Mouse (Mus musculus): ENCODE data around the gene Mal. TPM values are rescaled to one million over a fixed set of nuclear protein-coding genes. Genes with fewer than 3 reads are reported as not detected.
"Not testable (repeated sequence)": the region's sequence is repeated elsewhere in the genome, so short reads cannot be mapped to it uniquely, and the experiment has no call there.

Gene Mal
- polyA plus RNA-seq, 1 experiment: not detected

GRCm38 (mm10) chr2:127627354-127627753 lies 29.1 kb downstream of the Mal start:
- Histone ChIP-seq H3K4me3 (ENCODE audit: insufficient read depth, low read length) (no peak overlapping the region), H3K27ac (ENCODE audit: insufficient read depth, low read depth, low read length) (no peak overlapping the region), H3K4me1 (ENCODE audit: control insufficient read depth, insufficient read depth, low read length) (no peaks in the 10 kb centered on the region)
- TF ChIP-seq CTCF (IDR thresholded peaks at IDR 0.05; ENCODE audit: low read depth, low read length): no peak
- no peak for TF ChIP-seq POLR2A (IDR thresholded peaks at IDR 0.05; ENCODE audit: borderline replicate concordance, low read depth, low read length)

- no peak for TF ChIP-seq POLR2A (IDR thresholded peaks at IDR 0.05; ENCODE audit: borderline replicate concordance, low read depth, low read length)
- no peak for TF ChIP-seq CTCF (IDR thresholded peaks at IDR 0.05; ENCODE audit: low read depth, low read length)
Measured at GRCm38 (mm10) chr2:127625659-127626058, 30.8 kb downstream of the Mal start.

GRCm38 (mm10) chr2:127624786-127625185 lies 31.7 kb downstream of the Mal start:
- no peak overlapping the region for H3K27ac ChIP-seq (ENCODE audit: insufficient read depth, low read depth, low read length)
- H3K4me1 ChIP-seq (ENCODE audit: control insufficient read depth, insufficient read depth, low read length): no peaks in the 10 kb centered on the region
- H3K4me3 ChIP-seq (ENCODE audit: insufficient read depth, low read length): no peak overlapping the region
- no peak for TF ChIP-seq POLR2A (IDR thresholded peaks at IDR 0.05; ENCODE audit: borderline replicate concordance, low read depth, low read length)
- TF ChIP-seq CTCF (IDR thresholded peaks at IDR 0.05; ENCODE audit: low read depth, low read length): no peak

More at GRCm38 (mm10) chr2:127625659-127626058, 30.8 kb downstream of the Mal start:
- H3K4me1 ChIP-seq (ENCODE audit: control insufficient read depth, insufficient read depth, low read length): no peaks in the 10 kb centered on the region
- H3K27ac ChIP-seq (ENCODE audit: insufficient read depth, low read depth, low read length): no peak overlapping the region
- no peak overlapping the region for H3K4me3 ChIP-seq (ENCODE audit: insufficient read depth, low read length)

GRCm38 (mm10) chr2:127622065-127622464 lies 34.4 kb downstream of the Mal start:
- TF ChIP-seq POLR2A (IDR thresholded peaks at IDR 0.05; ENCODE audit: borderline replicate concordance, low read depth, low read length) (no peak), CTCF (IDR thresholded peaks at IDR 0.05; ENCODE audit: low read depth, low read length) (no peak)
- Histone ChIP-seq H3K4me1 (ENCODE audit: control insufficient read depth, insufficient read depth, low read length) (no peaks in the 10 kb centered on the region), H3K4me3 (ENCODE audit: insufficient read depth, low read length) (no peak overlapping the region), H3K27ac (ENCODE audit: insufficient read depth, low read depth, low read length) (no peak overlapping the region)

GRCm38 (mm10) chr2:127619311-127619710 lies 37.2 kb downstream of the Mal start:
- TF ChIP-seq CTCF (IDR thresholded peaks at IDR 0.05; ENCODE audit: low read depth, low read length): no peak
- TF ChIP-seq POLR2A (IDR thresholded peaks at IDR 0.05; ENCODE audit: borderline replicate concordance, low read depth, low read length): no peak

GRCm38 (mm10) chr2:127612288-127612687 lies 44.2 kb downstream of the Mal start:
- Histone ChIP-seq H3K4me3 (ENCODE audit: insufficient read depth, low read length) (no peak overlapping the region), H3K4me1 (ENCODE audit: control insufficient read depth, insufficient read depth, low read length) (no peaks in the 10 kb centered on the region), H3K27ac (ENCODE audit: insufficient read depth, low read depth, low read length) (no peak overlapping the region)
- TF ChIP-seq POLR2A (IDR thresholded peaks at IDR 0.05; ENCODE audit: borderline replicate concordance, low read depth, low read length) (no peak), CTCF (IDR thresholded peaks at IDR 0.05; ENCODE audit: low read depth, low read length) (no peak)

More at GRCm38 (mm10) chr2:127619311-127619710, 37.2 kb downstream of the Mal start:
- Histone ChIP-seq H3K27ac (ENCODE audit: insufficient read depth, low read depth, low read length) (no peak overlapping the region), H3K4me3 (ENCODE audit: insufficient read depth, low read length) (no peak overlapping the region), H3K4me1 (ENCODE audit: control insufficient read depth, insufficient read depth, low read length) (no peaks in the 10 kb centered on the region)

GRCm38 (mm10) chr2:127611386-127611785 lies 45.1 kb downstream of the Mal start:
- Histone ChIP-seq H3K27ac (ENCODE audit: insufficient read depth, low read depth, low read length) (no peak overlapping the region), H3K4me3 (ENCODE audit: insufficient read depth, low read length) (no peak overlapping the region), H3K4me1 (ENCODE audit: control insufficient read depth, insufficient read depth, low read length) (no peaks in the 10 kb centered on the region)
- TF ChIP-seq CTCF (IDR thresholded peaks at IDR 0.05; ENCODE audit: low read depth, low read length) (no peak), POLR2A (IDR thresholded peaks at IDR 0.05; ENCODE audit: borderline replicate concordance, low read depth, low read length) (no peak)

- H3K4me3 ChIP-seq (ENCODE audit: insufficient read depth, low read length): no peak overlapping the region
- TF ChIP-seq POLR2A (IDR thresholded peaks at IDR 0.05; ENCODE audit: borderline replicate concordance, low read depth, low read length) (no peak), CTCF (IDR thresholded peaks at IDR 0.05; ENCODE audit: low read depth, low read length) (no peak)
- H3K4me1 ChIP-seq (ENCODE audit: control insufficient read depth, insufficient read depth, low read length): no peaks in the 10 kb centered on the region
- H3K27ac ChIP-seq (ENCODE audit: insufficient read depth, low read depth, low read length): no peak overlapping the region
Measured at GRCm38 (mm10) chr2:127608986-127609385, 47.5 kb downstream of the Mal start.

- TF ChIP-seq CTCF (IDR thresholded peaks at IDR 0.05; ENCODE audit: low read depth, low read length) (no peak; the same call in 1 of the 2 replicates), POLR2A (IDR thresholded peaks at IDR 0.05; ENCODE audit: borderline replicate concordance, low read depth, low read length) (no peak)
- H3K4me1 ChIP-seq (ENCODE audit: control insufficient read depth, insufficient read depth, low read length): no peaks in the 10 kb centered on the region
- H3K27ac ChIP-seq (ENCODE audit: insufficient read depth, low read depth, low read length): no peak overlapping the region
- H3K4me3 ChIP-seq (ENCODE audit: insufficient read depth, low read length): no peak overlapping the region
Measured at GRCm38 (mm10) chr2:127608234-127608633, 48.3 kb downstream of the Mal start.

GRCm38 (mm10) chr2:127605203-127605602 lies 51.3 kb downstream of the Mal start:
- Histone ChIP-seq H3K4me3 (ENCODE audit: insufficient read depth, low read length) (no peak overlapping the region), H3K4me1 (ENCODE audit: control insufficient read depth, insufficient read depth, low read length) (no peaks in the 10 kb centered on the region), H3K27ac (ENCODE audit: insufficient read depth, low read depth, low read length) (no peak overlapping the region)
- no peak for TF ChIP-seq CTCF (IDR thresholded peaks at IDR 0.05; ENCODE audit: low read depth, low read length)
- TF ChIP-seq POLR2A (IDR thresholded peaks at IDR 0.05; ENCODE audit: borderline replicate concordance, low read depth, low read length): no peak

GRCm38 (mm10) chr2:127603383-127603782 lies 53.1 kb downstream of the Mal start:
- H3K27ac ChIP-seq (ENCODE audit: insufficient read depth, low read depth, low read length); H3K4me3 ChIP-seq (ENCODE audit: insufficient read depth, low read length); H3K4me1 ChIP-seq (ENCODE audit: control insufficient read depth, insufficient read depth, low read length): not testable (repeated sequence)

All from bone marrow macrophage, adult 2 months (primary cell).